Mouse (Mus musculus): Measurements from ENCODE around the gene Shd.

The Shd gene

GRCm38 (mm10) chr17:55958918-55959728, 11.1 kb upstream of the Shd start, which contains the start of gene Yju2:
TSS of gene Yju2 (plus strand) at chr17:55959099.
- peak; percentile 95 for DNase-seq (ENCODE audit: low read depth, low spot score)

- no peak for DNase-seq (ENCODE audit: low read depth, low spot score)
Measured at GRCm38 (mm10) chr17:55959946-55960740, 10.1 kb upstream of the Shd start.

- DNase-seq (ENCODE audit: low read depth, low spot score), result no peak
Measured at GRCm38 (mm10) chr17:55960791-55961190, 9.5 kb upstream of the Shd start.

- no peak for DNase-seq (ENCODE audit: low read depth, low spot score)
Measured at GRCm38 (mm10) chr17:55961631-55962030, 8.6 kb upstream of the Shd start.

- DNase-seq (ENCODE audit: low read depth, low spot score), result no peak
Measured at GRCm38 (mm10) chr17:55963171-55963570, 7.1 kb upstream of the Shd start.

- no peak for DNase-seq (ENCODE audit: low read depth, low spot score)
Measured at GRCm38 (mm10) chr17:55964496-55964895, 5.8 kb upstream of the Shd start.

GRCm38 (mm10) chr17:55964996-55965395, 5.3 kb upstream of the Shd start:
- DNase-seq (ENCODE audit: low read depth, low spot score), result no peak

GRCm38 (mm10) chr17:55967186-55967585, 3.1 kb upstream of the Shd start:
- no peak for DNase-seq (ENCODE audit: low read depth, low spot score)

GRCm38 (mm10) chr17:55968210-55968609, 2.1 kb upstream of the Shd start:
- DNase-seq (ENCODE audit: low read depth, low spot score), result no peak

- no peak for DNase-seq (ENCODE audit: low read depth, low spot score)
Measured at GRCm38 (mm10) chr17:55969560-55969959, 707 bp upstream of the Shd start.

- DNase-seq (ENCODE audit: low read depth, low spot score), result no peak
Measured at GRCm38 (mm10) chr17:55971453-55971852, 1.2 kb downstream of the Shd start.

GRCm38 (mm10) chr17:55976255-55976862, 6.1 kb downstream of the Shd start:
- peak; percentile 74 for DNase-seq (ENCODE audit: low read depth, low spot score)

GRCm38 (mm10) chr17:55977301-55977700, 7.0 kb downstream of the Shd start:
- DNase-seq (ENCODE audit: low read depth, low spot score), result no peak

GRCm38 (mm10) chr17:55986030-55986961, 16.0 kb downstream of the Shd start, which contains the start of gene Fsd1:
TSS of gene Fsd1 (plus strand) at chr17:55986509.
- peak; percentile 75 for DNase-seq (ENCODE audit: low read depth, low spot score)

GRCm38 (mm10) chr17:55990278-55990898, 20.1 kb downstream of the Shd start:
- no peak for DNase-seq (ENCODE audit: low read depth, low spot score)

- no peak for DNase-seq (ENCODE audit: low read depth, low spot score)
Measured at GRCm38 (mm10) chr17:55996007-55996406, 25.7 kb downstream of the Shd start.

- no peak for DNase-seq (ENCODE audit: low read depth, low spot score)
Measured at GRCm38 (mm10) chr17:55999794-56000499, 29.7 kb downstream of the Shd start.

- no peak for DNase-seq (ENCODE audit: low read depth, low spot score)
Measured at GRCm38 (mm10) chr17:56003000-56003399, 32.7 kb downstream of the Shd start.

- DNase-seq (ENCODE audit: low read depth, low spot score), result peak; percentile 100
Measured at GRCm38 (mm10) chr17:56005415-56006061, 35.3 kb downstream of the Shd start, which contains the start of the genes Stap2 and Mpnd. TSS of gene Stap2 (minus strand) at chr17:56005584. TSS of gene Mpnd (plus strand) at chr17:56005711.
